Mouse (Mus musculus): ENCODE results near the gene Myo6. TPM values are rescaled to one million over a fixed set of nuclear protein-coding genes. Genes with fewer than 3 reads are reported as not detected.

Gene Myo6
- polyA plus RNA-seq, 1 experiment from 2014 or later: 12.1 TPM

DNA sequence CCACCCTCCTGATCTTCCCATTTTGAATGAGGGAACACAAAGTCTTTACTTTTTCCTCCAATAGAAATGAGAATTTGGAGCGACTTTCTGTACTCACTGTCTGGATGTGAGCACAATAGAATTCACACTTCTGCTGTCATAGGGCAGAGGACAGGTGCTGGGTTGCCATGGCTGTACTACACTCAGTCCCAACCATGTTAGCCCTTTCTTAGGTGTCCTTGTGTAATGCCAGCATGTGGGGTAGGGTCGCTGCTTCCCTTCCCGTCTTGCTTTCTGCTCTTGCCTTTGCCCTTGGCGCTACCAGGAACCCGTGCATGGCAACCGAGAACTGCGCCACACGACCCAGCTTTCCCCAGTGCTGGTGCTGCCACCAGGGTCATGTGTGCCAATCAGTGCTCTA, 21.9 kb downstream of the Myo6 start:
- Histone ChIP-seq H3K9me3 (no peaks in the 10 kb centered on the region), H3K27me3 (no peaks in the 10 kb centered on the region), H3K36me3 (no peaks in the 10 kb centered on the region), H3K4me1 (no peaks in the 10 kb centered on the region), H3K4me3 (no peak overlapping the region), H3K4me2 (no peak overlapping the region), H3K27ac (no peak overlapping the region), H3K9ac (no peak overlapping the region)
- ATAC-seq (ENCODE audit: insufficient number of reproducible peaks, low FRiP score, low TSS enrichment, low read depth): no peak
- WGBS: 91% methylated on average over 8 of the region's 8 CpGs

DNA sequence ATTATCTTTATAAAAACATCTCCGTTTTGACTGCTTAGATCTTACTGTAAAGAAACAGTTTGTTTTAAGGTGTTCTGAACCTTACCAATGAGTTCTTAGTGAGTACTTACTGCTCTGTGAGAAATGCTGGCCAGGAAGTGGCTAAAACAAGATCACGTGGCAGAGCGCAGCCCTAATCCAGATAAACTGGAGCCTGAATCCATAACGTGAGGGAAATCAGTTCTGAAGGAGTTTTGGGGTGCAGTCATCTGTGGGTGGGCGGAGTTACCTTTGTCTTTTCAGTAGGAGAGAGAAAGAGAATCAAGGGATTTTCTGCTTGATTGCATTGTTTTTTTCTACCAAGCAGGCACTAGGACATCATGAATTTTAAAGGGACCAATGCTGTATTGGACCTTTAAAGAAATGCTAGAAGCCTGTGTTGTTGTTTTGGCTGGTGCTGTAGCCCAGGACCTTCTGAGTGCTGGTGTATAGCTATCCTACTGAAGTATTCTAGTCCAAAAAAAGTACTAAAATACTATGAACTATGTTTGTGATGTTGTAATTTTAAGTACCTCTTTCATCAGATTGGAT, 23.6 kb downstream of the Myo6 start:
- 68% methylated on average over 5 of the region's 5 CpGs for WGBS
- no peaks in the 10 kb centered on the region for H3K9me3 ChIP-seq
- H3K36me3 ChIP-seq: no peaks in the 10 kb centered on the region
- no peak overlapping the region for H3K4me3 ChIP-seq
- no peaks in the 10 kb centered on the region for H3K27me3 ChIP-seq
- H3K9ac ChIP-seq: no peak overlapping the region
- no peak overlapping the region for H3K27ac ChIP-seq
- no peak for ATAC-seq (ENCODE audit: insufficient number of reproducible peaks, low FRiP score, low TSS enrichment, low read depth)
- no peaks in the 10 kb centered on the region for H3K4me1 ChIP-seq
- no peak overlapping the region for H3K4me2 ChIP-seq

DNA sequence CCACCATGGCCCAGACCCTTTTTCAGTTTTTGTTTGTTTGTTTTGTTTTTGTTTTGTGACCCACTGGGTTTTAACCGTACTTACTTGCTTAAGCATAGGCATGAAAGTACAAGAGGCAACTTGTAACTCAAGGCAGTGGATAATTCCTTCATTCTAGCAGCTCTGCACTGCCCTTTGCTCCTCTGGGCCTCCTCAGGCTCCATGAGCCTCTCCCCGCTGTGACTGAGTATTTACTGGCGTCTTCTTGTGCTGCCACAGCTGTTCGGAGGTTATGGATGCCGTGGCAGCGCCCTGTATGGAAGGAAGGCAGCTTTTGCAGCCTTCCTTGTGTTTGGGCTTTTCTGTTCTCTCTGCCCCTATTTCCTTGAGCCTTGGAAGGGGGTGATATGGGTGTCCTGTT, 26.4 kb downstream of the Myo6 start:
- Histone ChIP-seq H3K9ac (no peak overlapping the region), H3K4me3 (no peak overlapping the region), H3K4me2 (no peak overlapping the region), H3K4me1 (0 out of 2 replicates have a peak, but pooled peaks cover 5% of the 10 kb centered on the region), H3K27ac (no peak overlapping the region), H3K36me3 (no peaks in the 10 kb centered on the region), H3K9me3 (no peaks in the 10 kb centered on the region), H3K27me3 (no peaks in the 10 kb centered on the region)
- ATAC-seq (ENCODE audit: insufficient number of reproducible peaks, low FRiP score, low TSS enrichment, low read depth): no peak
- WGBS: 77% methylated on average over 6 of the region's 6 CpGs

DNA sequence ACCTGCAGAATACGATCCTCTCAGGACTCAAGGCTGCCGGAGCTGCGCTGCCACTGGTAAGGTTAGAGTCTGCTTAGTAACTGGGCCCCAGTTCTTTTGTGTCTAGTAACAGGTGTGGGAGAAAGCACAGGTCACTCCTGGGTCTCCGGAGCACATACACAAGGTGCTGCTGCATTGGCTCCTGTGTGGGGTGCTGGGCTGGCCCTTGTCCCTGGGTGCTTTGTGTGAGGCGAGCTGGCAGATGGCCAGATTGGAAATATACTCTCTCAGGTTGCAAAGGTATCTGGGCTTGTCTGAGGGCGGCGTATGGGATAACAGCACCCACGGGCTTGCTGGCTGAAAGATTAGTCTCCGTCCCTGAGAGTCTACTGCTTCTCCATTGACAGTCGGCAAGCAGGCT, 27.5 kb downstream of the Myo6 start:
- Histone ChIP-seq H3K9ac (no peak overlapping the region), H3K4me2 (no peak overlapping the region), H3K27ac (no peak overlapping the region), H3K36me3 (no peaks in the 10 kb centered on the region), H3K4me3 (no peak overlapping the region), H3K9me3 (no peaks in the 10 kb centered on the region), H3K4me1 (peaks cover 9% of the 10 kb centered on the region; the same call in 1 of the 2 replicates), H3K27me3 (no peaks in the 10 kb centered on the region)
- WGBS: 63% methylated on average over 10 of the region's 10 CpGs
- ATAC-seq (ENCODE audit: insufficient number of reproducible peaks, low FRiP score, low TSS enrichment, low read depth): no peak

DNA sequence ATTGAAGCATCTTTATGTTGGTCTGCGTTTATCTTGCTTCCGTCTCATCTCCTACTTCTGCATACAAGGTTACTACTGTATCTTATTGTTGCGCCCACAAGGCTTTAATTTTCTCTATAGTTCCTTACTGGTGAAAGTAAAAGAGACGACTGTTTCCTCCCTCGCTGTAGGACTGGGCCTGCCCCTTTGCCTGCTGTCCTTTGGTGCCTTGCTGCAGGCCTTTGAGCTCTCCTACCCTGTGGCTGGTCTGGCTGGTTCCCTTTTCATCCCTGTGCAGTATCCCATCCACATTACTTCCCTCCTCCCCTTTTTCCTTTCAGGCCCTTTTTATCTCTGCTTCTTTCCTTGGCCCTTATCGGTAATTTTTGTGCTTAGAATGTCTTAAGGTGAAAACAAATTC, 29.6 kb downstream of the Myo6 start:
- peaks cover 9% of the 10 kb centered on the region; the same call in 1 of the 2 replicates for H3K4me1 ChIP-seq
- no peak overlapping the region for H3K4me3 ChIP-seq
- WGBS: 67% methylated on average over 6 of the region's 6 CpGs
- no peaks in the 10 kb centered on the region for H3K9me3 ChIP-seq
- no peak for ATAC-seq (ENCODE audit: insufficient number of reproducible peaks, low FRiP score, low TSS enrichment, low read depth)
- no peak overlapping the region for H3K27ac ChIP-seq
- no peak overlapping the region for H3K4me2 ChIP-seq
- H3K27me3 ChIP-seq: no peaks in the 10 kb centered on the region
- H3K9ac ChIP-seq: no peak overlapping the region
- no peaks in the 10 kb centered on the region for H3K36me3 ChIP-seq

DNA sequence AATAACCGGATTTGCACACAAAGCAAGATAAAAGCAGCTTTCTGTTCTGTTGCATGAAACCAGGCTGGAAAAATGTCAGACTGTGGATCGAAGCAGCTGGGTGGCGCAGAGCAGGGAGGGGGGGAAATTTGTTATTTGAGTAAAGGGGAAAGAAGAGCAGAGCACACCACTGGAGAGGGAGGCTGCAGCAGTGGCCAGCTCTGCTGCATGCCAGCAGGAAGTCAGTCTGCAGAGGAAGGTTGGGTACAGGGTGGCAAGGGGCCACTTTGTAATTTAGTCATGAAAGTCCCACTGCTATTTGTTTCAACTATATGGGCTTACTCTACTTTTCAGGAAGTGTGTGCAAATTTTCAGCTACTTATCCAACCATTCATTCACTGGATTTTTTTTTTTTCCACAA, 31.3 kb downstream of the Myo6 start:
- 57% methylated on average over 3 of the region's 3 CpGs for WGBS
- Histone ChIP-seq H3K27ac (no peak overlapping the region), H3K9ac (no peak overlapping the region), H3K27me3 (no peaks in the 10 kb centered on the region), H3K4me1 (peaks cover 9% of the 10 kb centered on the region; the same call in 1 of the 2 replicates), H3K4me3 (no peak overlapping the region), H3K9me3 (no peaks in the 10 kb centered on the region), H3K36me3 (no peaks in the 10 kb centered on the region), H3K4me2 (no peak overlapping the region)
- no peak for ATAC-seq (ENCODE audit: insufficient number of reproducible peaks, low FRiP score, low TSS enrichment, low read depth)

DNA sequence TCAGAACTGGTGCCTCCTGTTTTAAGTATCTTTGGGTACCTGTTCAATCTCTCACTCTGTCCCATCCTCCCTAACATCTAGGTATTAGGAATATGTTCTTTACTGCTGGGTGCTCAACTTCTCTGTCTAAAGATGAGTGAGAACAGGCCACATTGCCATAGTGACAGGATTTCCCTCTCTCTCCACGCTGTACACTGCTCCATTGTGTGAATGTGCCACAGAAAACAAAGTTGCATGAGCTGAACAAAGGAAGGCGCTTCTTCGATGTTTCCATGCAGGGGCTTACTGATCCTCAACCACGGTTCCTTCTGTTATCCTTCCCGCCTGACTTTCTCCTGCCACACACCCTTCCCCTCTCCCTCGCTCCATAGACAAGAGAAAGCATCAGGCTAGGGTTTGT, 32.4 kb downstream of the Myo6 start:
- 86% methylated on average over 6 of the region's 6 CpGs for WGBS
- H3K4me1 ChIP-seq: peaks cover 9% of the 10 kb centered on the region; the same call in 1 of the 2 replicates

DNA sequence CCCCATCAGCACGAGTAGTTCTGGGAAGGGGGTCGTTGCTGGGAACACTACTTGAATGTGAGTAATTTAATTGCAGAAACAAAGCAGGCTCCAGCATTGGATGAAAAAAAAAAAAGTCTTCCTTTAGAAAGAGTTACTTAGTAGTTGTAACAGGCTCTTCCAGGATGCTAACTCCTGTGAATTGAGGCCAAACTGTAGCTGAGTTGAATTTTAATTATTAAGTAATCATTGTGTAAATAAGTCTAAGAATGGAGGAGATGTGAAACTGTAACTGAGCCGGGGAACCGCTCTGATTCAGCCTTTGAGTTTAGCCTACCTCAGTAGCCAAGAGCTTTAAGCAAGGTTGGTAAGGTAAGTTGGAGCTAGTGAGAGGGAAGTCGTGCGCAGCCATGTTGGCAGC, 36.0 kb downstream of the Myo6 start:
- 71% methylated on average over 6 of the region's 6 CpGs for WGBS
- ATAC-seq (ENCODE audit: insufficient number of reproducible peaks, low FRiP score, low TSS enrichment, low read depth): no peak
- H3K4me2 ChIP-seq: no peak overlapping the region
- no peaks in the 10 kb centered on the region for H3K9me3 ChIP-seq
- H3K27me3 ChIP-seq: no peaks in the 10 kb centered on the region
- peaks cover 9% of the 10 kb centered on the region; the same call in 1 of the 2 replicates for H3K4me1 ChIP-seq
- no peak overlapping the region for H3K9ac ChIP-seq
- no peak overlapping the region for H3K27ac ChIP-seq
- no peak overlapping the region for H3K4me3 ChIP-seq
- no peaks in the 10 kb centered on the region for H3K36me3 ChIP-seq

More for the DNA sequence above, 32.4 kb downstream of the Myo6 start:
- ATAC-seq (ENCODE audit: insufficient number of reproducible peaks, low FRiP score, low TSS enrichment, low read depth): no peak
- Histone ChIP-seq H3K9me3 (no peaks in the 10 kb centered on the region), H3K27ac (no peak overlapping the region), H3K36me3 (no peaks in the 10 kb centered on the region), H3K4me3 (no peak overlapping the region), H3K4me2 (no peak overlapping the region), H3K9ac (no peak overlapping the region), H3K27me3 (no peaks in the 10 kb centered on the region)

DNA sequence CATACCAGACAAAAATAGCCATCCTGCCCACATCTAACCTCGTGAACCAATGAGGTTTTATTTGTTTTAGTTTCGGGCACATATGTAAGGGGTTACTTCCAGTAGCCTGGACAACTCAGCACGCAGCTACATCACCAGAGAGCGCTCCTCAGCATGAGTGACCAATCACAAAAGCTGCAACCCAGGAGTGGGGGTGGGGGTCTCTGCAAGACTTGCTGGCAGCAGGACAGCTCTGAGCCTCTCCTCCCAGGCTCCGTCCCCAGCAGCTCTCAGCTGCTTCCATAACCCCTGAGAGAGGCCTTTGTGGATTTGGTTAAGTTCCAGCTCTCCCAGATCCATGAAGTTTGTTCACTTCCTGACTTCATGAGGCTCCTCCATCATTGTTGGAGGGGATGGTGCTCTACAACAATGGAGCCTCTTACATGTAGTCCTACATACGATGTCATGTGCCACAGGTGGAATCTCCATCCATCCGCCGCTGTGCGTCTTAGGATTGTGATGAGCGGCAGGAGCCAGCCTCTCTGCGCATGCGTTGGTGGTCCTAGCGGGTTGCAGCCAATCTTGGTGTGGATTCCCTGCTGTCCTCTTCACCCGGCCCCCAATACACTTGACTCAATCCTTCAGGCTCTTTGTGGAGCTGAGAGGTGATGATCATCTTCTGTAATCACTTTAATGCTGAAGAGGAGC, 37.7 kb downstream of the Myo6 start:
- Histone ChIP-seq H3K27ac (no peak overlapping the region), H3K9me3 (no peaks in the 10 kb centered on the region), H3K4me1 (peaks cover 3% of the 10 kb centered on the region; the same call in 1 of the 2 replicates), H3K4me2 (no peak overlapping the region), H3K9ac (no peak overlapping the region), H3K27me3 (no peaks in the 10 kb centered on the region), H3K36me3 (no peaks in the 10 kb centered on the region), H3K4me3 (no peak overlapping the region)
- ATAC-seq (ENCODE audit: insufficient number of reproducible peaks, low FRiP score, low TSS enrichment, low read depth): no peak
- 84% methylated on average over 14 of the region's 14 CpGs for WGBS

DNA sequence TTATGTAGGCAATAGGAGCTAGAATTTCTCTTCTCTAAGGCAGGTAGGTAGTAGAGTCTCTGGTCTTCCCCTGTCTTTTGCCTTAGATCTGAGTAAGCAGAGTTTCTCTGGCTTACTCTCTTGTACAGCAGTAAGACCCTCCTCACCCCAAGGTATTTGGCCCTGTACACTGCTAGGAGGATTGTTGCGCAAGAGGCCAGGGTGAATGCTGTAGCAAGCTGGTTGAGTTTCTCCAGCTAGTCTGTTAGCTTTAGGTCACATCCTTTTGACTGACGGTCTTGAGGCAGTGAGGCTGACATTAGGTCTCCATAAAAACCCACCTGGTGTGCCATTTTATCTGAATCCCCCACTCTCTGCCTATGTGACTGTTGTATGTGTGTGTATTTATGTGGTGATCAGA, 43.9 kb downstream of the Myo6 start:
- Histone ChIP-seq H3K27me3 (no peaks in the 10 kb centered on the region), H3K27ac (no peak overlapping the region), H3K9ac (no peak overlapping the region), H3K4me1 (no peaks in the 10 kb centered on the region), H3K36me3 (no peaks in the 10 kb centered on the region), H3K4me2 (no peak overlapping the region), H3K9me3 (no peaks in the 10 kb centered on the region), H3K4me3 (no peak overlapping the region)
- WGBS: 81% methylated on average over 2 of the region's 2 CpGs
- ATAC-seq (ENCODE audit: insufficient number of reproducible peaks, low FRiP score, low TSS enrichment, low read depth): no peak

DNA sequence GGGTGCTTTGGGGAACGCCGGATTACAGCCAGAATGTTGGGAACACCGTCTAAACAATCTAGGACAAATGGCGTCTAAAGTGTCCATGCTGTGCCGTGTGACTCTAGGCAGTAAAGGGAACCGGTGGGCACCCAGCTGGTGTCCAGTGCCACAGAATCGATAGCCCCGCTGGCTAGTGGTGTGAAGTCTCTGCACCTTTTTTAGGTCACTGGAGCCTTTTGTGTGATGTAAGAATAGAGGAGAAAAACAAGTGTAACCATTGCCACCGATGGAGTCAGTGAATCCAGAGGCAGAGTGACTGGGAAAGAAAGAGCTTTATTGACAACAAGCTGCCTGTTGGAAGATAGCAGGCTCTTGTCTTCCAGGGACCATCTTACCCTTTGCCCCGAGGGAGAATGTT, 44.6 kb downstream of the Myo6 start:
- Histone ChIP-seq H3K27ac (no peak overlapping the region), H3K4me3 (no peak overlapping the region), H3K36me3 (no peaks in the 10 kb centered on the region), H3K4me1 (no peaks in the 10 kb centered on the region), H3K4me2 (no peak overlapping the region), H3K27me3 (no peaks in the 10 kb centered on the region), H3K9me3 (no peaks in the 10 kb centered on the region), H3K9ac (no peak overlapping the region)
- ATAC-seq (ENCODE audit: insufficient number of reproducible peaks, low FRiP score, low TSS enrichment, low read depth): no peak
- 73% methylated on average over 10 of the region's 10 CpGs for WGBS

DNA sequence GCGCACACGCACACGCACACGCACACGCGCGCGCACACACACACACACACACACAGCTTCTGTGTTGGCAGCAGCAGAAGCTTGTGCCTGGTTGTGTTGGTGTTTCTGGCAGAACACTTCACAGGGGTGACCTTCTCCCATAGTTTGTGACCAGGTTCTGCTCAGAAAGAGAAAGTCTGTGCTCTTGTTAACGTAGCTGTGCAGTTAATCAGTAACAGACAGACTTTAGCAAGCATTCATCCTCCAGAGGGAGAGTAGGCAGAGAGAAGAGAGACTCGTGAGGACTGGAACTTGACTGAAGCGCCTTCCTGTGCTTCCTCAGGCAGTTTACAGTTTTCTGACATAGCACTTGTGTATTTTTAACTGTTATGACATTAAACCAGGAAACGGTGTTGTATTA, 45.3 kb downstream of the Myo6 start:
- WGBS: 72% methylated on average over 12 of the region's 12 CpGs
- H3K27me3 ChIP-seq: no peaks in the 10 kb centered on the region
- ATAC-seq (ENCODE audit: insufficient number of reproducible peaks, low FRiP score, low TSS enrichment, low read depth): no peak

More for the DNA sequence above, 45.3 kb downstream of the Myo6 start:
- H3K4me2 ChIP-seq: no peak overlapping the region
- no peaks in the 10 kb centered on the region for H3K9me3 ChIP-seq
- no peaks in the 10 kb centered on the region for H3K4me1 ChIP-seq
- H3K4me3 ChIP-seq: no peak overlapping the region
- no peak overlapping the region for H3K9ac ChIP-seq
- no peak overlapping the region for H3K27ac ChIP-seq
- H3K36me3 ChIP-seq: no peaks in the 10 kb centered on the region

Measured in limb, embryonic 15.5 days (tissue).